Mouse (Mus musculus) megakaryocyte, embryonic 14.5 days (primary cell): Measurements from ENCODE around the gene Acta1.

Experiments
- FLI1 ChIP-seq: IDR thresholded peaks from 2 replicates; pipeline ENCODE4 v1.6.1; 2012; ENCODE audit warnings: low read length, inconsistent platforms, mixed read lengths
- GATA1 ChIP-seq: IDR thresholded peaks from 3 replicates; pipeline ENCODE4 v1.6.1; 2012; ENCODE audit warnings: mixed read lengths, low read length, inconsistent platforms, borderline replicate concordance

- TF ChIP-seq GATA1 (no peak), FLI1 (no peak)
These were observed 31.1 kb upstream of the Acta1 start for GRCm38 (mm10) chr8:123925671-123926070.
